27 mouse cellular contexts compared by ENCODE assay signal in the genomic region with DNA sequence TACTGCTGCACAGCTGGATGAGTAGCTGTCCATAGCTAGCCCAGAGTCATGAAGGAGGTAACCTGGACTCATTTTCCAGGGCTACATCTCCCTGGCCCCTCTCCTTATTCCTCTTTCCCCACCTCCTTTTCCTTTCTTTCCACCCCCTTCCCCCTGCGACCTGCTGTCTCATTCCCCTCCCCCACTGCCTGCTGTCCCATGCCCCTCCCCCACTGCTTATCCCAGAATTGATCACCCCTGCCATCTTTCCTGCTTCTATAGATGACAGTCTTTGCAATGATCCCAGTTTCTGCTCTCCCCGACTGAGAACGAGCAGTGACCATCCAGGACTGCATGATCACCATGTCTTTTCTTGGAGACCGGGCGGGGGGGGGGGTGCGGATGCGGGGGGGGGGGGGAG. TPM values are rescaled to one million over a fixed set of nuclear protein-coding genes. Genes with fewer than 3 reads are reported as not detected.
DNase-seq lines count a peak whose midpoint lies in the region; ATAC-seq and TF ChIP-seq lines count a peak whose summit lies in the region.
"Had no signal": no experiment of that assay in that cellular context is flagged by ENCODE, and none has a peak within 500 bp of the region (broad histone marks: within the 10 kb centered on the region; RNA-seq: fewer than 3 reads in every experiment).

No protein-coding gene starts in this region.

- no peak overlapping the region for H3K9ac ChIP-seq in midbrain, embryonic 15.5 days
- H3K9ac ChIP-seq in ES-Bruce4 (ENCODE audit: low read depth, poor library complexity, severe bottlenecking) = peak overlapping the region; percentile 57
- no peak overlapping the region for H3K9ac ChIP-seq in heart, adult 2 months (ENCODE audit: low read depth, low read length)
- H3K9ac ChIP-seq: embryonic facial prominence, embryonic 12.5 days; embryonic facial prominence, embryonic 15.5 days; forebrain, postnatal 0 days; heart, embryonic 13.5 days; hindbrain, embryonic 15.5 days had no signal

- H3K4me2 ChIP-seq in midbrain, embryonic 15.5 days = no peak overlapping the region
- H3K4me2 ChIP-seq: embryonic facial prominence, embryonic 12.5 days; embryonic facial prominence, embryonic 15.5 days; heart, embryonic 13.5 days; hindbrain, embryonic 15.5 days had no signal

- 18% methylated on average over 5 of the region's 7 CpGs for WGBS in midbrain, embryonic 10.5 days
- WGBS in midbrain, embryonic 15.5 days = 21% methylated on average over 5 of the region's 7 CpGs
- WGBS in heart, adult 2 months = 26% methylated on average over 7 of the region's 7 CpGs

- H3K79me2 ChIP-seq in heart, adult 2 months (replicated peaks; ENCODE audit: control insufficient read depth, insufficient read depth, low read length) = no peaks in the 10 kb centered on the region

- H3K9me3 ChIP-seq in midbrain, embryonic 10.5 days (replicated peaks) = no peaks in the 10 kb centered on the region
- H3K9me3 ChIP-seq in midbrain, embryonic 15.5 days = no peaks in the 10 kb centered on the region
- H3K9me3 ChIP-seq in E14TG2a.4 (ENCODE audit: low read length) = no peaks in the 10 kb centered on the region
- H3K9me3 ChIP-seq in ES-Bruce4 (replicated peaks; ENCODE audit: control insufficient read depth, insufficient read depth, low read length, poor library complexity, severe bottlenecking) = no peaks in the 10 kb centered on the region
- H3K9me3 ChIP-seq: embryonic facial prominence, embryonic 12.5 days; heart, embryonic 10.5 days; hindbrain, embryonic 15.5 days had no signal

- TF ChIP-seq POLR2A in ES-Bruce4 (IDR thresholded peaks at IDR 0.05; ENCODE audit: insufficient read depth, low read length) = no peak
- no peak for TF ChIP-seq POLR2A in heart, adult 2 months (IDR thresholded peaks at IDR 0.05; ENCODE audit: insufficient read depth, low read depth, low read length)

- peak; percentile 80; the same call in 1 of the 2 replicates for TF ChIP-seq EP300 in ES-Bruce4 (IDR thresholded peaks at IDR 0.05; ENCODE audit: insufficient read depth, low read depth, low read length)
- no peak for TF ChIP-seq EP300 in heart, adult 2 months (IDR thresholded peaks at IDR 0.05; ENCODE audit: insufficient read depth, low read depth, low read length)

- no peak for DNase-seq in midbrain, embryonic 10.5 days (ENCODE audit: low spot score)
- DNase-seq in ZHBTc4 (ENCODE audit: low read depth, low spot score) = peak; percentile 61
- DNase-seq in heart, adult 2 months = no peak
- DNase-seq: adrenal gland, postnatal 10 days; adrenal gland, postnatal 36 days; cerebellum, adult 2 months; cerebellum, adult 9-11 months; cerebellum, postnatal 25 days; forebrain, postnatal 0 days; gastrocnemius, postnatal 25 days; heart, adult 18-20 months; heart, postnatal 14 days; heart, postnatal 4 days had no signal

- H3K36me3 ChIP-seq in midbrain, embryonic 10.5 days = no peaks in the 10 kb centered on the region
- H3K36me3 ChIP-seq in midbrain, embryonic 15.5 days (replicated peaks) = no peaks in the 10 kb centered on the region
- H3K36me3 ChIP-seq in E14TG2a.4 (ENCODE audit: insufficient read depth, low read length) (peaks cover 10% of the 10 kb centered on the region; the same call in 1 of the 2 replicates), ES-Bruce4 (ENCODE audit: control insufficient read depth, insufficient read depth, low read length, poor library complexity, severe bottlenecking) (no peaks in the 10 kb centered on the region)
- no peaks in the 10 kb centered on the region for H3K36me3 ChIP-seq in heart, adult 2 months (ENCODE audit: control insufficient read depth, insufficient read depth, low read length)
- H3K36me3 ChIP-seq: embryonic facial prominence, embryonic 12.5 days; embryonic facial prominence, embryonic 15.5 days; heart, embryonic 10.5 days; heart, embryonic 13.5 days; hindbrain, embryonic 15.5 days had no signal

- peaks cover 44% of the 10 kb centered on the region for H3K27me3 ChIP-seq in midbrain, embryonic 10.5 days (ENCODE audit: low read depth, poor library complexity, severe bottlenecking)
- H3K27me3 ChIP-seq in midbrain, embryonic 15.5 days (replicated peaks) = peaks cover 10% of the 10 kb centered on the region; the same call in 1 of the 2 replicates
- H3K27me3 ChIP-seq in E14TG2a.4 (ENCODE audit: insufficient read depth, low read length) (no peaks in the 10 kb centered on the region), ES-Bruce4 (ENCODE audit: control insufficient read depth, insufficient read depth, low read length, poor library complexity, severe bottlenecking) (no peaks in the 10 kb centered on the region)
- H3K27me3 ChIP-seq in heart, adult 2 months (ENCODE audit: control insufficient read depth, insufficient read depth, low read length) = peaks cover 14% of the 10 kb centered on the region

- TF ChIP-seq CTCF in E14TG2a.4 (conservative IDR thresholded peaks at IDR 0.05; ENCODE audit: low read length) (no peak), ES-Bruce4 (IDR thresholded peaks at IDR 0.05; ENCODE audit: low read depth, low read length) (no peak)
- no peak for TF ChIP-seq CTCF in heart, adult 2 months (IDR thresholded peaks at IDR 0.05)

- intact Hi-C loops in heart, adult 2 months (cut with DNase I) = no loop called here

- no peak for ATAC-seq in midbrain, embryonic 15.5 days (replicated peaks)
- ATAC-seq: CD4-positive, CD25-positive, alpha-beta regulatory T cell, adult 4 months; forebrain, embryonic 14.5 days; forebrain, postnatal 0 days; intestine, postnatal 0 days had no signal

- peak overlapping the region; percentile 88 for H3K27ac ChIP-seq in midbrain, embryonic 10.5 days (replicated peaks)
- H3K27ac ChIP-seq in midbrain, embryonic 15.5 days = no peak overlapping the region
- H3K27ac ChIP-seq in ES-Bruce4 (ENCODE audit: insufficient read depth, low read length) = peak overlapping the region; percentile 72
- H3K27ac ChIP-seq in heart, adult 2 months = no peak overlapping the region
- H3K27ac ChIP-seq: embryonic facial prominence, embryonic 12.5 days; embryonic facial prominence, embryonic 15.5 days; heart, embryonic 10.5 days; heart, embryonic 13.5 days; hindbrain, embryonic 15.5 days had no signal

- no peak overlapping the region for H3K4me3 ChIP-seq in midbrain, embryonic 10.5 days
- no peak overlapping the region for H3K4me3 ChIP-seq in midbrain, embryonic 15.5 days
- H3K4me3 ChIP-seq in E14TG2a.4 (replicated peaks; ENCODE audit: low read length) (peak overlapping the region; percentile 79; the same call in 1 of the 2 replicates), ES-Bruce4 (ENCODE audit: low read depth, low read length) (peak overlapping the region; percentile 33; the same call in 1 of the 2 replicates)
- no peak overlapping the region for H3K4me3 ChIP-seq in heart, adult 2 months
- H3K4me3 ChIP-seq: embryonic facial prominence, embryonic 12.5 days; embryonic facial prominence, embryonic 15.5 days; heart, embryonic 10.5 days; heart, embryonic 13.5 days; hindbrain, embryonic 15.5 days had no signal

- peaks cover 62% of the 10 kb centered on the region for H3K4me1 ChIP-seq in midbrain, embryonic 10.5 days
- H3K4me1 ChIP-seq in midbrain, embryonic 15.5 days = peaks cover 17% of the 10 kb centered on the region
- H3K4me1 ChIP-seq in E14TG2a.4 (replicated peaks; ENCODE audit: low read depth, low read length) (peaks cover 83% of the 10 kb centered on the region), ES-Bruce4 (ENCODE audit: control insufficient read depth, insufficient read depth, low read length) (peaks cover 11% of the 10 kb centered on the region)
- H3K4me1 ChIP-seq in heart, adult 2 months (ENCODE audit: control insufficient read depth, insufficient read depth, low read length) = no peaks in the 10 kb centered on the region

RNA-seq across cellular contexts. Expression of a gene that starts 35.2 kb away (rescaled TPM):
- polyA plus RNA-seq in midbrain, embryonic 10.5 days (2016; fragmentation: Nextera tagmentation; extraction: Ambion mirVana) = 15.3 and 17.5 TPM in 2 replicates
- 6.6 and 6.8 TPM in 2 replicates for polyA plus RNA-seq in midbrain, embryonic 15.5 days (2015; fragmentation: Nextera tagmentation; extraction: Ambion mirVana)
- polyA plus RNA-seq in ES-Bruce4 (2011; ENCODE audit: insufficient read depth, insufficient read length, low read depth, missing spikeins) = 58.9 and 60.4 TPM in 2 replicates
- 1 to 10 TPM in 1 of 2 experiments, under 1 TPM in 1; 0.91 to 1.2 TPM for total RNA-seq in heart, adult 2 months (2021)
- 0.80 and 1.1 TPM in 2 replicates for polyA plus RNA-seq in heart, adult 2 months (2012; rRNA removed)
- total RNA-seq: adrenal gland, postnatal 36 days; common myeloid progenitor, adult 5-6 weeks; gastrocnemius, adult 8-10 months; gastrocnemius, postnatal 25 days had no signal
- polyA plus RNA-seq: C2C12; CD4-positive, CD25-positive, alpha-beta regulatory T cell, adult 4 months had no signal

Comparison
In these comparisons a context has a peak if more than half of its experiments do, and no peak if none do; other contexts are left out.
1. H3K27ac ChIP-seq: peak in midbrain, embryonic 10.5 days (single experiment) and ES-Bruce4 (single experiment); none in midbrain, embryonic 15.5 days (single experiment) and heart, adult 2 months (single experiment).
2. H3K4me3 ChIP-seq: peak in E14TG2a.4 (single experiment) and ES-Bruce4 (single experiment); none in midbrain, embryonic 10.5 days (single experiment), midbrain, embryonic 15.5 days (single experiment) and heart, adult 2 months (single experiment).